Mouse (Mus musculus): ENCODE measurements around the gene Cfap100.

The Cfap100 gene

DNA sequence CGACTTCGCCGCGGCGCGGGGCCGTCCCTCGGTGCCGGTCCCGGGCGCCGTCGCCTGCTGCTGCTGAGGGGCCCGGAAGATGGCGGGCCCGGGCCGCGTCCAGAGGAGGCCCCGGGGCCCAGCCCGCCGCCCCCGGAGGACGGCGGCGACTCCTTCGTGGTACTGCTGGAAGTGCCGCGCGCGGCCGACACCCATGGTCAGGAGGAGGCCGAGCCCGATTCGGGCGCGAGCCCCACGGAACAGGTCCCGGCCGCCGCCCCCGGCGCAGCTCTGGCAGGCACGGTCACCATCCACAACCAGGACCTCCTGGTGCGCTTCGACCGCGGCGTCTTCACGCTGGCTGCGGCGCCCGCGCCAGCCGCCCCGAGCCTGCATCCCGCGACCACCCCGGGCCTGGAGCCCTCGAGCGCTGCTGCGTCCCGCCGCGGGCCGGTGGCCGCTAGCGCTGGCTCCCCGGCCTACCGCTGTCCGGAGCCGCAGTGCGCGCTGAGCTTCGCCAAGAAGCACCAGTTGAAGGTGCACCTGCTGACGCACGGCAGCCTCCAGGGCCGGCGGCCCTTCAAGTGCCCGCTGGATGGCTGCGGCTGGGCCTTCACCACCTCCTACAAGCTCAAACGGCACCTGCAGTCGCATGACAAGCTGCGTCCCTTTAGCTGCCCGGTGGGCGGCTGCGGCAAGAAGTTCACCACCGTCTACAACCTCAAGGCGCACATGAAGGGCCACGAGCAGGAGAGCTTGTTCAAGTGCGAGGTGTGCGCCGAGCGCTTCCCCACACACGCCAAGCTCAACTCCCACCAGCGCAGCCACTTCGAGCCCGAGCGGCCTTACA is 58.7 kb downstream of the Cfap100 start:
- DNase-seq: peak; percentile 56

DNA sequence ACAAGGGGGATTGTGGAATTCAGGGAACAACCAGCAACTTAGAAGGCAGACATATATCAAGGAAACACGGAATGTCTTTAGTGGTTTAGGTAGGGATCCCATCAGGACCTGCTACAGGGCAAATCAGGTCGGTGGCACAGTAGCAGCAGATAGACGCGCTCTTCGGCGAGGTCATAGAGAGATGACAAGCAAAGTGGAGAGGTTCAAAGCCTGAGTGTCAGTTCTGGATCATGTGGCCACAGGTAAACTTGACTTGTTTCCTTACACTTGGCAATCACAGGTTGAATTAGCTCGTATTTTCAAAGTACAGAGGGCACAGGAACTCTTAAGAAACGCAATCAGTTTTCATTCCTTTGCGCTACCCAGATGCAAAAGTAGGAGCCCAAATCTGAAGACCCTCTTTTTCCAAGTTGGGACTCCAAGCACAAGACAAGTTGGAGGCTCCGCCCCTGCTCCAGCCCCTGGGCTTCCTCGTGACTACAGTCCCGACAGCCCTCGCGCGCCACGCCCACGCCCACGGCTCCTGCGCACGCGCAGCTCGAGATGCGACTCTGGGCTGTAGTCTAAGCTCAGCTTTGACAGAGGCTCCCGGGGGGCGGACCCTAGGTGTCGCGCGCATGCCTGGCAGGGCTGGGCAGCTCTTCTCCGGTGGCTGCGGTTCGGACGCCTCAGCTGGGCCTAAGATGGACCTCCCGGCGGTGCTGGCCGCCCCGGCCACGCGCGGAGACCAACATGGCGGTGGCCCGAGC is 59.4 kb downstream of the Cfap100 start, which contains the start of gene Zxdc:
Gene Zxdc, plus strand, starts transcription at position 517 of the 749 bp plus-strand sequence.
- peak; percentile 100 for DNase-seq

DNA sequence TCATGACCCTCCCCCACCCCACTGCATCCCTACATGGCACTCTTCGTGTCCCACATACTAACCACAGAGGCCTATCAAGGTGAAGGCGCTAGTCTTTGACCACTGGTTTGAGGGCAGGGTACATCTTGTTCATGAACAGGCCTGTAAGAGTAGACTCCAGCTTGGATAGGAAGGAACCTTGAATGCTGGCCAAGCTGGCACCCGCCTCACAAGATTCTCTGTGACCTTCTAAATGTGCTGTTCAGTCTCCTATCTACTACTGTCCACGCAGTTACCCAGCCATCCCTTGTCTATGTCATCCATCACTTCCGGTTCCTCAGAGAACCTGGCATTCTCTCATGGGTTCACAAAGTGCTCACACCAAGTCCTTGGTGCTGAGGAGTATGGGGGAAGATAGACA is 65.3 kb downstream of the Cfap100 start:
- DNase-seq: no peak

- DNase-seq: no peak
These were observed 67.5 kb downstream of the Cfap100 start for GRCm38 (mm10) chr6:90360922-90361614.

DNA sequence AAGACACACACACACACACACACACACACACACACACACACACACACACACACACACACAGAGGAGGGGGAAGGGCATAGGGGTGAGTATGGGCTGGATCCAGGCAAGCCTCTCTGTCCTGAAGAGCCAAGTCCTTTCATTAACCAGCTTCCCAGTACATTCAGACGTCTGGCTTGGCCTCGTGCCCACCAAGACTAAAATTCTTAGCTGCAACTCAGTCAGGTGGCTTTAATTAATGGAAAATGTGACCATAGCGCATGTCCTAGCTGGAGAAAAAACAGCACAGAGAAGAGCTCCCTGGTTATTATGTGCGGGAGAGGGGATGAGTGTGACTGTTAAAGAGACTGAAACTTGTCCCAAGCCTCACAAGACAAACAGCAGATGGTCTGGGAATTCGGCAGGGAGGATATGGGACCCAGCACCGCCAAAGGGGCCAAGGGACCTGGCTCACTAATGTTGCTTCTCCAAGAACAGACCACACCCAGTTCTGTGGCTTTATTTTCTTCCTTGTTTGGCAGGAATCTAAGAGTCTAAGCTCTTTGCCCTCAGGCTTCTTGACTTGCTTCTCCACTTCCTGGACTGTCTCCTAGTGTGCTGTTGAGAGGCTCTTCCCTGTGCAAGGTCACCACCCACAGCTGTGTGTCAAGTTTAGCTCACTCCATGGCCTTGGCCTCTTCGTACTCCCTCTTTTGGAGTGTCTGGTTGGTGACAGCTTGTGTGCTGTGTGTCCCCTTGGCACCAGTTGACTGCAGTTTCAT is 68.4 kb downstream of the Cfap100 start:
- DNase-seq: no peak

DNA sequence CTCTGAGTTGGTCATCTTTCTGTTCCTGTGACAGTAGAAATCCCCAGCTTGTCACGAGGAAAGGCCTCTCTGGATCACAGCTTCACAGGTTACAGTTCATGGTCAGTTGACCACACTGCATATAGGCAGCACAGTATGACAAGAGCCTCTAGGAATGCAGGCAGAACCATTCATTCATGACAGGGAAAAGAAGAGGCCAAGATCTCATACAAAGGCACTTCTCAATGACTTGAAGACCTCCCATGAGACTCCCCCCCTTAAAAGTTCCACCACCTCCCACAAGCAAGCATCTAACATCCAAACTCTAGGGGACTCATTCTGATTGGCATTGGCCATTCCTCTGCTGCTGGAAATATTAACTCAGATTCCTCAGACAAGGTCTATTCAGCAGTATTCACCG is 69.2 kb downstream of the Cfap100 start:
- DNase-seq: no peak

DNA sequence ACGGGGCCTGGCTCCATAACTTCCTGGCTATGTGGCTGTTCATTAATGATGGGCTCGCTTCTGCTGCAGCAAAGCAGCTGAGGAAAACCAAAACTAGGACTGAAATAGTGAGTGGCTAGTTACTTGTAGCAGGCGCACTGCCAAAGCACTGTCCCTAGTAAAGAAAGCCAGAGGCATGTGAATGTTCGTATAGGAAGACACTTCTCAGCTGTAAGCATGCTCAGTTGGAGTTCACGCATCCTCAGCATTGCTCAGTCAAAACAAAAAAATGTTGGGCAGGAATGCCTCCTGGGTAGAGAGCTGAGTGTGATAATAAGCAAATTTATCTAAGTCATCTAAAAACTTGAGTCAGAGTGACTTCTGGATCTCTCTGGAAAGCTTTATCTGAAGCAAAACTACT is 70.5 kb downstream of the Cfap100 start:
- DNase-seq: no peak

Measured in right cerebral cortex, postnatal 25 days (tissue).